Mouse (Mus musculus): ENCODE measurements around the gene Chmp2a. TPM values are rescaled to one million over a fixed set of nuclear protein-coding genes. Genes with fewer than 3 reads are reported as not detected.
A peak's percentile ranks its signal among the peaks of the same experiment; 100 is the strongest.

Gene Chmp2a
- polyA plus RNA-seq, 1 experiment from 2014 or later, result 152 TPM

DNA sequence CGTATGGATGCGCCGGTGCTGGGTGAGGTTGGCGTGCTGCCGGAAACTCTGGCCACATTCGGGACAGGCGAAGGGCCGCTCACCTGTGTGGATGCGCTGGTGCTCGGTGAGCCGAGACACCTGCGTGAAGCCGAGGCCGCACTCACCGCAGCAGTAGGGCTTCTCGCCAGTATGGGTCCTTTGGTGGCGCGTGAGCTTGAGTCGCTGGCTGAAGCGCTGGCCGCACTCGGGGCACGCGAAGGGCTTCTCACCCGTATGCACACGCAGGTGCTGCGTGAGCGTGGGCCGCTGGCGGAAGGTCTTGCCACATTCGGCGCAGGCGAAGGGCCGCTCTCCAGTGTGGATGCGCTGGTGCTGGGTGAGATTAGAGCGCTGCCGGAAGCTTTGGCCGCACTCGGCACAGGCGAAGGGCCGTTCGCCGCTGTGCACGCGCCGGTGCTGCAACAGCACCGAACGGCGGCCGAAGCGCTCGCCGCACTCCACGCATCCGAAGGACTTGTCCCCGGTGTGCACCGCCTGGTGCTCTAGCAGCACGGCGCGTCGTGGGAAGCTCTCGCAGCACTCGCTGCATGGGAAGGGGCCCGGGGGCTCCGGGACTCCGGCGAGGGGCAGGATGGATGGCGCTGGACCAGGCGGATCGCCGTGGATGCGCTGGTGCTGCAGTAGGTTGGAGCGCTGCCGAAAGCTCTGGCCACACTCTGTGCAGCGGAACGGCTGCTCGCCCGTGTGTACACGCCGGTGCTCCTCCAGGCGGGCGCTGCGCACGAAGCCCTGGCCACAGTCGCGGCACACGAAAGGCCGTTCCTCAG, 9.0 kb upstream of the Chmp2a start:
- H3K9ac ChIP-seq, result peak overlapping the region; percentile 68
- H3K9me3 ChIP-seq (replicated peaks), result no peaks in the 10 kb centered on the region
- ATAC-seq (ENCODE audit: low FRiP score), result peak; percentile 49
- peaks cover 53% of the 10 kb centered on the region for H3K27me3 ChIP-seq
- H3K4me2 ChIP-seq (replicated peaks), result peak overlapping the region; percentile 85
- WGBS, result 5% methylated on average over 88 of the region's 88 CpGs
- no peaks in the 10 kb centered on the region for H3K36me3 ChIP-seq
- H3K27ac ChIP-seq, result 0 out of 2 replicates have a peak overlapping the region, but pooled peaks have one; percentile 23
- H3K4me3 ChIP-seq, result peak overlapping the region; percentile 46
- peaks cover 19% of the 10 kb centered on the region for H3K4me1 ChIP-seq

DNA sequence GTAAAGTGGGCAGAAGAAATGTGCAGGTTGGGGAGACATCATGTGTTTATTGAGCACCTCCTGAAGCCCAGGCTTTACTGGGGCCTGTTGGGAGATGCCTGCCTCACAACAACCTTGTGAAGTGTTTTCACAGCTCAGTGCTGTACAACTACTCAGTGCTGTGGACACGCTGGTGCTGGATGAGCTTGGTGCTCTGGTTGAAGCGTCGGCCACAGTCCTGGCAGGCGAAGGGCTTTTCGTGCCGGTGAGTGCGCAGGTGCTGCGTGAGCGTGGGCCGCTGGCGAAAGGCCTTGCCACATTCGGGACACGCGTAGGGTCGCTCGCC, 8.5 kb upstream of the Chmp2a start:
- Histone ChIP-seq H3K4me1 (peaks cover 20% of the 10 kb centered on the region), H3K4me2 (replicated peaks) (peak overlapping the region; percentile 85), H3K36me3 (no peaks in the 10 kb centered on the region), H3K9ac (no peak overlapping the region), H3K4me3 (peak overlapping the region; percentile 46), H3K9me3 (replicated peaks) (no peaks in the 10 kb centered on the region), H3K27me3 (peaks cover 53% of the 10 kb centered on the region), H3K27ac (no peak overlapping the region)
- no peak for ATAC-seq (ENCODE audit: low FRiP score)
- 36% methylated on average over 16 of the region's 16 CpGs for WGBS

DNA sequence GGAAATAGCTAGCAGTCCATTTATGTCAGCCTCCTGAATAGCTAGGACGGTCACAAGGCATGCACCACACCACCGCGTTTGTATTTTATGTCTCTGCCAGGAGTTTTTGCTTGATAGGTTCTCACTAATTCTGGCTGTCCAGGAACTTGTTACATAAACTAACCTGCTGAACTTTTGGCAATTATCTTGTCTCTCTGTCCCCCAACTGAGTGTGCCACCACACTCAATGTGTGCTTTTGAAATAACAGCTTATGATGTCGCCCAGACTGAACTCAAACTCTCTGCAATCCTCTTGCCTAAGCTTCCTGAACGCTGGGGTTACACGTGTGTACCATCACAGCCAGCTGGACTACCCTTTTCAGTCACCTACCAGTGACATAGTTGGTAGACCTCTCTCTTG, 7.9 kb upstream of the Chmp2a start:
- H3K27me3 ChIP-seq, result peaks cover 53% of the 10 kb centered on the region
- peaks cover 20% of the 10 kb centered on the region for H3K4me1 ChIP-seq
- no peak for ATAC-seq (ENCODE audit: low FRiP score)
- WGBS, result 73% methylated on average over 6 of the region's 6 CpGs
- H3K4me3 ChIP-seq, result no peak overlapping the region
- H3K36me3 ChIP-seq, result no peaks in the 10 kb centered on the region
- no peak overlapping the region for H3K9ac ChIP-seq
- no peak overlapping the region for H3K27ac ChIP-seq
- no peaks in the 10 kb centered on the region for H3K9me3 ChIP-seq (replicated peaks)
- H3K4me2 ChIP-seq (replicated peaks), result no peak overlapping the region

DNA sequence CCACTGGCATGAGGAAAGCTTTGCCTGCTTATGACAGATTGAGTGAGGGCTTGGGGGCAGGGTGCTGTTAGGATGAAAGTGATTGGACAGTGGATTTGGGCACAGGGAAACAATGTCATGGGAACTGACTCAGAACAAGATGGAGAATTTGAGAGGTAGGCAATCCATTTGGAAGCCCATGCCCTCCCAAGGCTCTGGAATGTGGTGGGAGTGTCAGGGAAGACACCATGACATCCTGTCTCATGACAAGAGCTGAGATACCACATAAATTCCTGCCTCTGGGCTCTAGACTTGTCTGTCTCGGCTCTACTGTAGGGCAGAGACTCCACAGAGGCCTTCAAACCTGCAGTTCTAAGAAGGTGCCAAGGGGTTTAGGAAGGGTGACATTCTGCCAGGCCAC, 6.6 kb upstream of the Chmp2a start:
- no peaks in the 10 kb centered on the region for H3K9me3 ChIP-seq (replicated peaks)
- no peak overlapping the region for H3K9ac ChIP-seq
- whole genome bisulfite sequencing, result 79% methylated on average over 1 of the region's 1 CpGs
- peaks cover 28% of the 10 kb centered on the region for H3K4me1 ChIP-seq
- H3K36me3 ChIP-seq, result peaks cover 3% of the 10 kb centered on the region
- no peak overlapping the region for H3K4me3 ChIP-seq
- H3K27ac ChIP-seq, result no peak overlapping the region
- peaks cover 53% of the 10 kb centered on the region for H3K27me3 ChIP-seq
- ATAC-seq (ENCODE audit: low FRiP score), result no peak
- no peak overlapping the region for H3K4me2 ChIP-seq (replicated peaks)

DNA sequence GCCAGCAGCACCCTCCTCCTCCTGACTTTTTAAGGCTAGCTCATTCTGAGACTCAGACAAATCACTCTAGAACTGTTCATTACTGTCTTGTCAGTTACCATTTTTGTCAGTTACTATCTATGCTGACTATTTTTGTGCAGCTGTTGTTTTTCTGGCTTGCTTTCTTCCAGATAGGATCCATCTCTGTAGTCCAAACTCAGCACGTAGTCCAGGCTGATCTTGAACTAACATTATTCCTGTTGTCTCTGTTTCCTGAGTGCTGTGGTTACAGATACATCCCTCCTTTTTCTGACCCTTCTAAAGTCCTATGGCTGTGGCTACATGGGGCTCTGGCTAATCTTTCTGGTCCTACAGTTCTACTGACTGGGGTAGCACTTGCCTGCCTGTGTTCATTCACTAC, 4.6 kb upstream of the Chmp2a start:
- Histone ChIP-seq H3K36me3 (peaks cover 16% of the 10 kb centered on the region), H3K4me2 (replicated peaks) (peak overlapping the region; percentile 91), H3K9ac (peak overlapping the region; percentile 98; the same call in 1 of the 2 replicates), H3K9me3 (replicated peaks) (no peaks in the 10 kb centered on the region), H3K4me3 (0 out of 2 replicates have a peak overlapping the region, but pooled peaks have one; percentile 78), H3K27ac (no peak overlapping the region), H3K4me1 (peaks cover 32% of the 10 kb centered on the region), H3K27me3 (peaks cover 37% of the 10 kb centered on the region)
- 90% methylated on average over 1 of the region's 1 CpGs for WGBS
- no peak for ATAC-seq (ENCODE audit: low FRiP score)

DNA sequence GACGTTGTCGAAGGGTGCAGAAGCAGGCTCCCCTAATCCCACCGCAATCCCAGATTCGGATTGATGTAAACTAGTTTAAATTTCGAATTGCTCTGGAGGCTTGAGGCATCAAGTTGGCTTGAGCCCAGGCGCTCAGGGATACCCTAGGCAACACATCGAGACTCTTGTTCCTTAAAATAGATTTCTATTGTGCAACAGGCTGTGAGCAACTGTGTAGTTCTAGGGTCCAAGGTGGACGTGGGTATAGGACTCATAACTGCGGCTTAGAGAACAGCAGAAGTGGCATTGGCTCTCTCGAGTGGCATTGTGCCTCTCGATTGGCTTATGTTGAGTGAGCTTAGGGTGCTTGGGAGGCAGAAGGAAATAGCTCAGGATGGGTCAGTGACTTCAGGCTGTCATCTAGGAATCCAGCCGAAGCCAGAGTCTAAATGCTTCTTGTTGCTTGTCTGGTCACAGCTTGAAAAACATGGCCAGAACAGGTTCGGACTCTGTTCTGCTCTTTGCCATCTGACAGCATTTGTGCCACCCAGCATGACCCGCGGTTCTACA, 4.1 kb upstream of the Chmp2a start:
- H3K9me3 ChIP-seq (replicated peaks), result no peaks in the 10 kb centered on the region
- no peak for ATAC-seq (ENCODE audit: low FRiP score)
- H3K27ac ChIP-seq, result peak overlapping the region; percentile 100
- peaks cover 16% of the 10 kb centered on the region for H3K36me3 ChIP-seq
- 26% methylated on average over 15 of the region's 15 CpGs for WGBS
- peak overlapping the region; percentile 98 for H3K9ac ChIP-seq
- peak overlapping the region; percentile 78 for H3K4me3 ChIP-seq
- H3K4me2 ChIP-seq (replicated peaks), result peak overlapping the region; percentile 91
- H3K27me3 ChIP-seq, result peaks cover 32% of the 10 kb centered on the region
- H3K4me1 ChIP-seq, result peaks cover 33% of the 10 kb centered on the region

DNA sequence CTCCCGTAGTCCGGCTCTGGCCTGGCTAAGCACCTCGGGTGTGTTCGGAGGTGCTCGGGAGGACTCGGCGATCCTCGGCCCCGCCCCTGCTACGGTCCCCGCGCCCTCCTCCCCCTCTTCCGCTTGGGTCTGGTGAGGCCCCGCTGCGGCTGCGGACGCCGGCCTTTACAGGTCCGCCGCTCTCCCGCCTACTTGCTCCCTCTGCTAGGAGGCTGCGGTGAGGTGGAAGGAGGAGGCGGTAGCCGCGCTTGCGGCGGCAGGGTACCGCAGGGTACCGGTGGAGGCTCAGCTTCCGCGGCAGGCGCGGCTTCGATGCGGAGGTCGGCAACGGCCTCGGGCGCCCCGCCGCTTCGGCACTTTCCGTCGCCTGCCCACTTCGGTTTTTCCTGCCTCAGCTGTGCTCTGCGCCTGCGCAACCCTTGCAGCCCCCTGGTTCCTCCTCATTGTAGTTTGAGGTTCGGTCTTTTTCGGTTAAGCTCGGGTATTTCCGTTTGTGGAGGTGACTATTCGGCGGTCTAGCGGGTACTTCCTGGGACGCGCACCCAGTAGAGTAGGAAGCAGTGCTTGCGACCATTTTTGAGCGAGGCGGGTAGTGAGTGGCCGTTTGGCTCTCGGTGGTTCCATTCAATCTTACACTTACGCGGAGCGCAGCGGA, 3.4 kb upstream of the Chmp2a start, which contains the start of gene Ube2m:
Gene Ube2m (minus strand): TSS at position 375 of the 655 bp plus-strand sequence.
- peak within 1 kb of the TSS; percentile 91 for H3K4me2 ChIP-seq (replicated peaks)
- ATAC-seq (ENCODE audit: low FRiP score), result peak; percentile 92
- peak within 1 kb of the TSS; percentile 98 for H3K9ac ChIP-seq
- H3K27me3 ChIP-seq, result peaks cover 25% of the 10 kb centered on the region
- H3K9me3 ChIP-seq (replicated peaks), result no peaks in the 10 kb centered on the region
- H3K27ac ChIP-seq, result peak within 1 kb of the TSS; percentile 100
- peaks cover 20% of the 10 kb centered on the region for H3K36me3 ChIP-seq
- under 1% methylated on average over 64 of the region's 65 CpGs for WGBS
- H3K4me3 ChIP-seq, result peak within 1 kb of the TSS; percentile 78
- peaks cover 36% of the 10 kb centered on the region for H3K4me1 ChIP-seq

DNA sequence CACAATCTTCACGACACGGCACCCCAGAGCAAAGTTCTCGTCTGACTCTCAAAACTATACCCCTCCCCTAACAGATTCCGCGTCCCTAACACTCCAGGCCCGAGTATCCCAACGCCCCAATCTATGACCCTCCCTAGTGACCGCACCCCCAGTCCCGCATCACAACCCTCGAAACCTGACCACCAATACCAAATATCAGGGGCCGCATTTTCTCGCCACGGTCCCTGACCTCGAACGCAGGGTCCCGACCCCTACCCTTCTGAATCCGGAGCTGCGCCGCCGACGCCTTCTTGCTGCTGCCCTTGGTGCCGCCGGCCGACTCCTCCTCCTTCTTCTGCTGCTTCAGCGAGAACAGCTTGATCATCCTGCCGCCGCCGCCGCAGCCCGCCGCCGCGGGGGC, 2.8 kb upstream of the Chmp2a start:
- peaks cover 26% of the 10 kb centered on the region for H3K36me3 ChIP-seq
- peaks cover 40% of the 10 kb centered on the region for H3K4me1 ChIP-seq
- H3K4me3 ChIP-seq, result peak overlapping the region; percentile 78
- H3K9me3 ChIP-seq (replicated peaks), result no peaks in the 10 kb centered on the region
- H3K27me3 ChIP-seq, result peaks cover 19% of the 10 kb centered on the region
- peak overlapping the region; percentile 98 for H3K9ac ChIP-seq
- 1% methylated on average over 31 of the region's 33 CpGs for WGBS
- H3K27ac ChIP-seq, result peak overlapping the region; percentile 100
- ATAC-seq (ENCODE audit: low FRiP score), result no peak
- H3K4me2 ChIP-seq (replicated peaks), result peak overlapping the region; percentile 91

DNA sequence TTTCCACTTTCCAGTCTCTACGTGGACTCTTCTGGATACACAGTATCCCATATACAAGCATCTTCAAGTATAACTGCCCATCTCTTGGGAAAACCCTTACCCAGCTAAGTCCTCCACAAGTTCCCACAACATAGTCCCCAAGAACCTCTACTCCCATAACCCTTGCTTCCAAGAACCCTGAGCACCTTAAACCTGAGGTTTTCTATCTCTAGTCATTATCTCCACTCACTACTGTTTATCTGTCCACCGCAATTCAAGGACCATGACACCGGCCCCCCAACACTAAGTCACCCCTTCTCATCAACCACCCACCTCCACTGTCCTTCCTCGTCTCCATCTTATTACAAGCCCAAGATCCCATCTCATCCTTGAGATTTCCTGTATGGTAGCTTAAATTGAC, 2.2 kb upstream of the Chmp2a start:
- Histone ChIP-seq H3K9ac (peak overlapping the region; percentile 98), H3K9me3 (replicated peaks) (no peaks in the 10 kb centered on the region), H3K4me3 (peak overlapping the region; percentile 78), H3K36me3 (peaks cover 32% of the 10 kb centered on the region), H3K4me1 (peaks cover 40% of the 10 kb centered on the region), H3K4me2 (replicated peaks) (peak overlapping the region; percentile 91), H3K27ac (peak overlapping the region; percentile 100), H3K27me3 (peaks cover 13% of the 10 kb centered on the region)
- 55% methylated on average over 4 of the region's 4 CpGs for WGBS
- no peak for ATAC-seq (ENCODE audit: low FRiP score)

DNA sequence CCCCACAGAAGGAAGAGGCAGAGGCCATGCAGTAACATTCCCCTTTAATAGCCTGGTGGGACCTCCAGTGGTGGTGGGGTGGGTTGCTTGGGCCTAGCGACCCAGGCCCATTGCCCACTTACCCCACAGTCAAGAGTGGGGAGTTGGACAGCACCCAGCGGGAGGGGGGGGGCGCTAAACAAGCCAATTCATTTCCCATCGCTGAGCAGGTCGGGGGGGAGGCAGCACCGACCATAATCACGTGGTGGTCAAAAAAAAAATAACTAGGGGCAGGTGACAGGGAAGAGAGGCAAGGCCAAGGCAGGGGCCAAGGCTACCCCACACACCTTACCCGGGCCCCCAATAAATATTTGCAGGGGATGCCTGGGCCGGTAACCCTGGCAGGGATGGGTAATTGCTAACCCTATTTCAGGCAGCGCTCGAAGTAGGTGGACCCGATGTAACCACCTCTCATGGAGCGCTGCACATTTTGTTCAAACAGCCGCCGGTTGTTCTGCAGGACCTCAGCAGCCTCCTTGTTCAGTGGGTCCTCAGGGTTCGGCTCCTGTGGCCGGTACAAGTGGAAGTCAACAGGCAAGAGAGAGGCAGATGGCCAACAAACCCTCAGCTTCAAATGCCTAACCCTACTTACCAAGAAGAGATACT, 726 bp upstream of the Chmp2a start:
- Histone ChIP-seq H3K4me1 (peaks cover 40% of the 10 kb centered on the region), H3K9ac (no peak overlapping the region; the same call in none of the 2 replicates), H3K4me2 (replicated peaks) (peak overlapping the region; percentile 92), H3K9me3 (replicated peaks) (no peaks in the 10 kb centered on the region), H3K27ac (peak overlapping the region; percentile 92), H3K27me3 (no peaks in the 10 kb centered on the region), H3K36me3 (peaks cover 47% of the 10 kb centered on the region), H3K4me3 (peak overlapping the region; percentile 55; the same call in 1 of the 2 replicates)
- 89% methylated on average over 17 of the region's 17 CpGs for WGBS
- ATAC-seq (ENCODE audit: low FRiP score), result no peak

DNA sequence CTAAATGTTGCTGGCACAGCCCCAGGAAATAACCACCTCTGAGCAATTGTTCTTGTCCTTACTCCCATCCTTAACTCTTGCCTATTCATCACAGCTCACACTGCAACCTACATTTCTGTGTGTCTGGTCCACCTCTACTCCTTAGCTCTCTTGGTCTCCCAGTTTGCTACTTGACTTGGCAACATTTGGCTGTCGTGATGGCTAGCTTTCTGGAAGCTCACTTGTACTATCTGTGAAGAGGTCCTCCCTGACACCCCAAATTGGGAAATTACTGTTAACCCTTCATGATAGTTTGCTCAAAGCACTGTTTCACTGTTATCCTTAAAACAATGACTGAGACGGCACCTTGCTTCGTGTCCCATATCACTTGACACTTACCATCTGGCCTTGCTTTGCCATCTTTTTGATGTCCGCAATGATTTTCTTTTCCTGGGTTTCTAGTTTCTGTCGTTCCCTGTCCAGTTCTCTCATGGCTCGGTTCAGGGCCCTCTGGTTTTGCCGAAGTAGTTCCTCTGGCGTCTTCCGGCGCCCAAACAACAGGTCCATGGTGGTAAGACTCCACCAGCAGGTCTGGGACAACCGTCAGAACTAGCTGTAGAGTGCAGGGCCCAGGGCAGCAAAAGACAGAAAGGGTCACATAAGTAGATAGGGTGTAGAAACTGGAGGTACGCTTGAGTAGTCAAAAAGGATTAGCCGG, 1.0 kb downstream of the Chmp2a start:
- Histone ChIP-seq H3K9ac (peak overlapping the region; percentile 77), H3K27ac (peak overlapping the region; percentile 92), H3K4me1 (peaks cover 33% of the 10 kb centered on the region), H3K9me3 (replicated peaks) (no peaks in the 10 kb centered on the region), H3K4me2 (replicated peaks) (peak overlapping the region; percentile 92), H3K36me3 (peaks cover 64% of the 10 kb centered on the region), H3K27me3 (no peaks in the 10 kb centered on the region), H3K4me3 (peak overlapping the region; percentile 55)
- ATAC-seq (ENCODE audit: low FRiP score), result no peak
- WGBS, result 54% methylated on average over 13 of the region's 13 CpGs
